Mouse (Mus musculus): ENCODE measurements at regions not wholly inside any gene's neighbourhood (a gene's known extent, or its start where the extent isn't known, plus 50 kb on each side); places are given as distances from the start of the nearest gene placed in this dataset.

- POLR2A ChIA-PET: interaction anchor here in 1 of 4 experiments (0.7 to 0.9 kb wide), 2 partner anchors 10 to 19 kb away, joined by 3 read pairs; no protein-coding TSS in a partner anchor
- CTCF ChIA-PET: no interaction called here
Measured at GRCm38 (mm10) chr9:46608695-46609094, 288.9 kb upstream of the 4931429L15Rik start.

GRCm38 (mm10) chr9:46600803-46601202 is 281.0 kb upstream of the 4931429L15Rik start:
- ChIA-PET POLR2A (interaction anchor here in 2 of 4 experiments (0.9 to 1.2 kb wide), 3 partner anchors 9 to 12 kb away, joined by 3 to 4 read pairs (median 4); no protein-coding TSS in a partner anchor), CTCF (no interaction called here)

- POLR2A ChIA-PET: interaction anchor here in 2 of 4 experiments (0.9 to 1.2 kb wide), 3 partner anchors 8 to 11 kb away, joined by 3 to 4 read pairs (median 4); no protein-coding TSS in a partner anchor
- CTCF ChIA-PET: interaction anchor here in 1 of 4 experiments (0.7 kb wide), 1 partner anchor 741 kb away, joined by 6 read pairs; no protein-coding TSS in a partner anchor
Measured at GRCm38 (mm10) chr9:46599931-46600708, 280.3 kb upstream of the 4931429L15Rik start.

GRCm38 (mm10) chr9:46598518-46598917 is 278.7 kb upstream of the 4931429L15Rik start:
- ChIA-PET POLR2A (no interaction called here), CTCF (no interaction called here)

- CTCF ChIA-PET: no interaction called here
Measured at GRCm38 (mm10) chr9:46593444-46593843, 273.7 kb upstream of the 4931429L15Rik start.

GRCm38 (mm10) chr9:46592908-46593307 is 273.1 kb upstream of the 4931429L15Rik start:
- POLR2A ChIA-PET: no interaction called here

More at GRCm38 (mm10) chr9:46593444-46593843, 273.7 kb upstream of the 4931429L15Rik start:
- POLR2A ChIA-PET: interaction anchor here in 1 of 4 experiments (0.8 kb wide), 1 partner anchor 517 kb away, joined by 3 read pairs; no protein-coding TSS in a partner anchor

GRCm38 (mm10) chr9:46586818-46587217 is 267.0 kb upstream of the 4931429L15Rik start:
- POLR2A ChIA-PET: no interaction called here
- CTCF ChIA-PET: no interaction called here

More at GRCm38 (mm10) chr9:46592908-46593307, 273.1 kb upstream of the 4931429L15Rik start:
- CTCF ChIA-PET: no interaction called here

- ChIA-PET POLR2A (interaction anchor here in 2 of 4 experiments (0.7 to 3.6 kb wide), 6 partner anchors 9 to 987 kb away, joined by 3 to 17 read pairs (median 6); no protein-coding TSS in a partner anchor), CTCF (interaction anchor here in 2 of 4 experiments (0.6 to 0.7 kb wide), 2 partner anchors 173 to 230 kb away, joined by 3 to 9 read pairs; no protein-coding TSS in a partner anchor)
Measured at GRCm38 (mm10) chr9:46581844-46582243, 262.1 kb upstream of the 4931429L15Rik start.

- POLR2A ChIA-PET: interaction anchor here in 2 of 4 experiments (1.0 to 1.9 kb wide), 4 partner anchors 20 to 50 kb away, joined by 3 to 6 read pairs (median 4); no protein-coding TSS in a partner anchor
- CTCF ChIA-PET: interaction anchor here in 1 of 4 experiments (1.2 kb wide), 1 partner anchor 55 kb away, joined by 3 read pairs; no protein-coding TSS in a partner anchor
Measured at GRCm38 (mm10) chr9:46562301-46562700, 242.5 kb upstream of the 4931429L15Rik start.

- POLR2A ChIA-PET: no interaction called here
- CTCF ChIA-PET: interaction anchor here in 1 of 4 experiments (0.6 kb wide), 1 partner anchor 67 kb away, joined by 5 read pairs; no protein-coding TSS in a partner anchor
Measured at GRCm38 (mm10) chr9:46558481-46558880, 238.7 kb upstream of the 4931429L15Rik start.

- ChIA-PET CTCF (interaction anchor here in 2 of 4 experiments (0.6 kb wide), 2 partner anchors 67 to 811 kb away, joined by 4 to 5 read pairs; no protein-coding TSS in a partner anchor), POLR2A (interaction anchor here in 1 of 4 experiments (0.5 kb wide), 1 partner anchor 42 kb away, joined by 3 read pairs; no protein-coding TSS in a partner anchor)
Measured at GRCm38 (mm10) chr9:46557781-46558180, 238.0 kb upstream of the 4931429L15Rik start.

GRCm38 (mm10) chr9:46555156-46555555 is 235.4 kb upstream of the 4931429L15Rik start:
- ChIA-PET POLR2A (interaction anchor here in 1 of 4 experiments (0.8 kb wide), 1 partner anchor 45 kb away, joined by 3 read pairs; no protein-coding TSS in a partner anchor), CTCF (no interaction called here)

GRCm38 (mm10) chr9:46554586-46555152 is 234.9 kb upstream of the 4931429L15Rik start:
- POLR2A ChIA-PET: interaction anchor here in 1 of 4 experiments (0.7 to 0.8 kb wide), 2 partner anchors 44 to 51 kb away, joined by 3 read pairs; no protein-coding TSS in a partner anchor
- CTCF ChIA-PET: no interaction called here

- ChIA-PET CTCF (no interaction called here), POLR2A (no interaction called here)
Measured at GRCm38 (mm10) chr9:46549416-46549815, 229.6 kb upstream of the 4931429L15Rik start.

GRCm38 (mm10) chr9:46544326-46544725 is 224.5 kb upstream of the 4931429L15Rik start:
- CTCF ChIA-PET: interaction anchor here in 2 of 4 experiments (0.6 to 0.8 kb wide), 2 partner anchors 34 to 155 kb away, joined by 3 read pairs; no protein-coding TSS in a partner anchor
- POLR2A ChIA-PET: no interaction called here

- ChIA-PET CTCF (interaction anchor here in 1 of 4 experiments (0.5 kb wide), 1 partner anchor 1322 kb away, joined by 6 read pairs; no protein-coding TSS in a partner anchor), POLR2A (interaction anchor here in 1 of 4 experiments (0.6 kb wide), 1 partner anchor 33 kb away, joined by 5 read pairs; no protein-coding TSS in a partner anchor)
Measured at GRCm38 (mm10) chr9:46541001-46541400, 221.2 kb upstream of the 4931429L15Rik start.

GRCm38 (mm10) chr9:46538616-46539015 is 218.8 kb upstream of the 4931429L15Rik start:
- POLR2A ChIA-PET: interaction anchor here in 2 of 4 experiments (0.6 to 0.8 kb wide), 3 partner anchors 12 to 518 kb away, joined by 3 to 4 read pairs (median 3); no protein-coding TSS in a partner anchor
- CTCF ChIA-PET: interaction anchor here in 1 of 4 experiments (0.6 to 0.9 kb wide), 2 partner anchors 64 to 697 kb away, joined by 3 to 6 read pairs; no protein-coding TSS in a partner anchor

GRCm38 (mm10) chr9:46516401-46517130 is 196.8 kb upstream of the 4931429L15Rik start:
- CTCF ChIA-PET: interaction anchor here in 1 of 4 experiments (0.6 kb wide), 1 partner anchor 1576 kb away, joined by 3 read pairs; no protein-coding TSS in a partner anchor

More at GRCm38 (mm10) chr9:46516401-46517130, 196.8 kb upstream of the 4931429L15Rik start:
- POLR2A ChIA-PET: interaction anchor here in 2 of 4 experiments (0.6 to 1.0 kb wide), 3 partner anchors 44 to 691 kb away, joined by 3 read pairs; no protein-coding TSS in a partner anchor
